Mouse (Mus musculus): ENCODE data around the gene Lgals3. TPM values are rescaled to one million over a fixed set of nuclear protein-coding genes. Genes with fewer than 3 reads are reported as not detected.

Lgals3 gene
- total RNA-seq, 1 experiment = 36.9 TPM

- Histone ChIP-seq H3K9ac (ENCODE audit: insufficient read depth, low read depth, low read length, poor library complexity, severe bottlenecking) (no peak overlapping the region), H3K27ac (ENCODE audit: insufficient read depth, low read depth, low read length, poor library complexity, severe bottlenecking) (no peak overlapping the region; the same call in 1 of the 2 replicates), H3K9me3 (ENCODE audit: control insufficient read depth, insufficient read depth, low read depth, low read length) (no peaks in the 10 kb centered on the region), H3K4me1 (ENCODE audit: control insufficient read depth in 2 of 2, insufficient read depth in 2 of 2, low read length in 2 of 2, poor library complexity in 1 of 2) (peaks cover 4 to 12% of the 10 kb centered on the region in 2 experiments; a peak in 3 of 4 replicates), H3K4me3 (ENCODE audit: insufficient read depth in 1 of 2, low read depth in 1 of 2, low read length in 2 of 2, poor library complexity in 1 of 2, severe bottlenecking in 1 of 2) (no peak overlapping the region), H3K36me3 (ENCODE audit: control insufficient read depth, insufficient read depth, low read length, poor library complexity, severe bottlenecking) (no peaks in the 10 kb centered on the region)
- no peak for TF ChIP-seq HCFC1 (IDR thresholded peaks at IDR 0.05; ENCODE audit: borderline replicate concordance, insufficient read depth, low read length)
- no peak for TF ChIP-seq CHD2 (IDR thresholded peaks at IDR 0.05; ENCODE audit: low read depth, low read length)
- TF ChIP-seq ZNF384 (IDR thresholded peaks at IDR 0.05; ENCODE audit: low read depth, low read length) = no peak
- no peak for TF ChIP-seq MAFK (IDR thresholded peaks at IDR 0.05; ENCODE audit: insufficient read depth, low read depth, low read length)
- TF ChIP-seq ZC3H11A (IDR thresholded peaks at IDR 0.05; ENCODE audit: borderline replicate concordance, low read depth, low read length) = no peak
- no peak for DNase-seq (ENCODE audit: low read depth, low spot score)
- in situ Hi-C loops (cut with MboI; ENCODE audit: low sequenced_read_pairs in 2 of 2, unreplicated experiment in 2 of 2) = no loop called here
These were observed 650 bp upstream of the Lgals3 start for GRCm38 (mm10) chr14:47366881-47367321.

- in situ Hi-C loops (cut with MboI; ENCODE audit: low sequenced_read_pairs in 2 of 2, unreplicated experiment in 2 of 2) = no loop called here
- H3K27ac ChIP-seq (ENCODE audit: insufficient read depth, low read depth, low read length, poor library complexity, severe bottlenecking) = no peak overlapping the region
These were observed 2.2 kb downstream of the Lgals3 start for GRCm38 (mm10) chr14:47369741-47370140.

GRCm38 (mm10) chr14:47370790-47371189, 3.2 kb downstream of the Lgals3 start:
- H3K9ac ChIP-seq (ENCODE audit: insufficient read depth, low read depth, low read length, poor library complexity, severe bottlenecking) = no peak overlapping the region
- in situ Hi-C loops (cut with MboI; ENCODE audit: low sequenced_read_pairs in 2 of 2, unreplicated experiment in 2 of 2) = no loop called here
- no peak overlapping the region for H3K27ac ChIP-seq (ENCODE audit: insufficient read depth, low read depth, low read length, poor library complexity, severe bottlenecking)
- TF ChIP-seq CHD2 (IDR thresholded peaks at IDR 0.05; ENCODE audit: low read depth, low read length) (no peak), HCFC1 (IDR thresholded peaks at IDR 0.05; ENCODE audit: borderline replicate concordance, insufficient read depth, low read length) (no peak), ZNF384 (IDR thresholded peaks at IDR 0.05; ENCODE audit: low read depth, low read length) (no peak), MAFK (IDR thresholded peaks at IDR 0.05; ENCODE audit: insufficient read depth, low read depth, low read length) (no peak), ZC3H11A (IDR thresholded peaks at IDR 0.05; ENCODE audit: borderline replicate concordance, low read depth, low read length) (no peak)
- no peaks in the 10 kb centered on the region for H3K9me3 ChIP-seq (ENCODE audit: control insufficient read depth, insufficient read depth, low read depth, low read length)
- no peak for DNase-seq (ENCODE audit: low read depth, low spot score)
- no peak overlapping the region for H3K4me3 ChIP-seq (ENCODE audit: insufficient read depth in 1 of 2, low read depth in 1 of 2, low read length in 2 of 2, poor library complexity in 1 of 2, severe bottlenecking in 1 of 2)
- H3K36me3 ChIP-seq (ENCODE audit: control insufficient read depth, insufficient read depth, low read length, poor library complexity, severe bottlenecking) = no peaks in the 10 kb centered on the region
- peaks cover 5 to 20% of the 10 kb centered on the region in 2 experiments for H3K4me1 ChIP-seq (ENCODE audit: control insufficient read depth in 2 of 2, insufficient read depth in 2 of 2, low read length in 2 of 2, poor library complexity in 1 of 2)

More at GRCm38 (mm10) chr14:47369741-47370140, 2.2 kb downstream of the Lgals3 start:
- no peak for DNase-seq (ENCODE audit: low read depth, low spot score)
- H3K4me1 ChIP-seq (ENCODE audit: control insufficient read depth in 2 of 2, insufficient read depth in 2 of 2, low read length in 2 of 2, poor library complexity in 1 of 2) = peaks cover 5 to 19% of the 10 kb centered on the region in 2 experiments
- H3K9me3 ChIP-seq (ENCODE audit: control insufficient read depth, insufficient read depth, low read depth, low read length) = no peaks in the 10 kb centered on the region
- no peaks in the 10 kb centered on the region for H3K36me3 ChIP-seq (ENCODE audit: control insufficient read depth, insufficient read depth, low read length, poor library complexity, severe bottlenecking)
- no peak overlapping the region for H3K9ac ChIP-seq (ENCODE audit: insufficient read depth, low read depth, low read length, poor library complexity, severe bottlenecking)
- no peak overlapping the region for H3K4me3 ChIP-seq (ENCODE audit: insufficient read depth in 1 of 2, low read depth in 1 of 2, low read length in 2 of 2, poor library complexity in 1 of 2, severe bottlenecking in 1 of 2)
- TF ChIP-seq ZC3H11A (IDR thresholded peaks at IDR 0.05; ENCODE audit: borderline replicate concordance, low read depth, low read length) (no peak), HCFC1 (IDR thresholded peaks at IDR 0.05; ENCODE audit: borderline replicate concordance, insufficient read depth, low read length) (no peak), ZNF384 (IDR thresholded peaks at IDR 0.05; ENCODE audit: low read depth, low read length) (no peak), MAFK (IDR thresholded peaks at IDR 0.05; ENCODE audit: insufficient read depth, low read depth, low read length) (no peak), CHD2 (IDR thresholded peaks at IDR 0.05; ENCODE audit: low read depth, low read length) (no peak)

GRCm38 (mm10) chr14:47371689-47372088, 4.1 kb downstream of the Lgals3 start:
- Histone ChIP-seq H3K9ac (ENCODE audit: insufficient read depth, low read depth, low read length, poor library complexity, severe bottlenecking) (no peak overlapping the region), H3K27ac (ENCODE audit: insufficient read depth, low read depth, low read length, poor library complexity, severe bottlenecking) (no peak overlapping the region), H3K36me3 (ENCODE audit: control insufficient read depth, insufficient read depth, low read length, poor library complexity, severe bottlenecking) (no peaks in the 10 kb centered on the region), H3K4me3 (ENCODE audit: insufficient read depth in 1 of 2, low read depth in 1 of 2, low read length in 2 of 2, poor library complexity in 1 of 2, severe bottlenecking in 1 of 2) (no peak overlapping the region), H3K4me1 (ENCODE audit: control insufficient read depth in 2 of 2, insufficient read depth in 2 of 2, low read length in 2 of 2, poor library complexity in 1 of 2) (peaks cover 5 to 15% of the 10 kb centered on the region in 2 experiments), H3K9me3 (ENCODE audit: control insufficient read depth, insufficient read depth, low read depth, low read length) (no peaks in the 10 kb centered on the region)
- DNase-seq (ENCODE audit: low read depth, low spot score) = no peak
- in situ Hi-C loops (cut with MboI; ENCODE audit: low sequenced_read_pairs in 2 of 2, unreplicated experiment in 2 of 2) = no loop called here
- TF ChIP-seq ZNF384 (IDR thresholded peaks at IDR 0.05; ENCODE audit: low read depth, low read length) (no peak), HCFC1 (IDR thresholded peaks at IDR 0.05; ENCODE audit: borderline replicate concordance, insufficient read depth, low read length) (no peak), CHD2 (IDR thresholded peaks at IDR 0.05; ENCODE audit: low read depth, low read length) (no peak), MAFK (IDR thresholded peaks at IDR 0.05; ENCODE audit: insufficient read depth, low read depth, low read length) (no peak), ZC3H11A (IDR thresholded peaks at IDR 0.05; ENCODE audit: borderline replicate concordance, low read depth, low read length) (no peak)

Data from ES-E14 (cell line).